Mouse (Mus musculus) cerebellum, adult 18-20 months (tissue): ENCODE measurements around the gene Ky.

Experiments
- DNase-seq, 2 experiments: peaks; one replicate each; pipeline ENCODE4 v3.0.0; 2021

Gene Ky

GRCm38 (mm10) chr9:102553781-102554180, 48.2 kb downstream of the Ky start:
- DNase-seq, result no peak

- no peak for DNase-seq
Measured at GRCm38 (mm10) chr9:102558463-102558862, 52.9 kb downstream of the Ky start.

GRCm38 (mm10) chr9:102572888-102573287, 67.3 kb downstream of the Ky start:
- DNase-seq, result no peak

- DNase-seq, result no peak
Measured at GRCm38 (mm10) chr9:102577480-102577879, 71.9 kb downstream of the Ky start.

GRCm38 (mm10) chr9:102581921-102582469, 76.4 kb downstream of the Ky start:
- no peak for DNase-seq

- no peak for DNase-seq
Measured at GRCm38 (mm10) chr9:102587347-102587746, 81.8 kb downstream of the Ky start.

- DNase-seq, result no peak
Measured at GRCm38 (mm10) chr9:102594667-102595393, 89.3 kb downstream of the Ky start.
